Mouse (Mus musculus) liver (tissue): Measurements from ENCODE around the gene Krtap19-1.

Source experiments
- DNase-seq: peaks from one replicate; pipeline ENCODE4 v3.0.0-alpha.2; 2020; ENCODE audit warnings: mixed read lengths

Gene Krtap19-1

DNA sequence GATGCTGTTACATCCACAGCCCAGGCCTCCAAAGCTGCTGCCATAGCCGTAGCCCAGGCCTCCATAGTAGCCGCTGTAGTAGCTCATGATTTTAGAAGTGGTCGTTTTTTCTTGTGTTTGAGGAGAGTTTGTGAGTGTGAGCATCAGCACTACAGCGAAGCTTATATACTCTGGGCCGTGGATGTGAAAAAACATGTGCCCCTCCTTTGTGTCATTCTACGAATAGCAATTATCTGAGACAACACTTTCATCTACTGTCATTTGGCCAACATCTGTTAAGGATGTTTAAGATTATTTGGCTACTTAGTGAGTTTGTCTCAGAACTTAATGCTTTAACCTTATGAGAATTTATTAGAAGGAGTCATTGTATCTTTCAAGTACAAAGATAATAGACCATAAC lies at the start of gene Krtap19-1:
TSS of gene Krtap19-1 (minus strand) at position 101 of the 400 bp plus-strand sequence.
- DNase-seq = no peak

DNA sequence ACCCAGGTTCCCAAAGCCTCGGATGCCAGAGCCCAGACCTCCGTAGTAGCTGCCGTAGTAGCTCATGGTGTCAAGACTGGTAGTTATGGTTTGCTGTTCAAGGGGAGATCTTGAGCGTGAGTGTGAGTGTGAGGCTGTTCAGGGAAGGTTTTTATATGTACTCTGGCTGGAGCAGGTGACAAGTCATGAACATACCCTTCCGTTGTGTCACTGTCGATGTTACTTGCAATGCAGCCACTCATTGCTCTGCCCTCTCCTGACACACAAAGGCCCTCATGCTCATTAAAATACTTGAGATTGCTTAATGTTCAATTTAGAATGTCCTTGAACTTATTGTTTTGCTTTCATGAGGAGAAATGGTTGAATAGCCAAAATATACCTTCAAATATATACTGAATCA lies 27.1 kb upstream of the Krtap19-1 start, which contains the start of gene Krtap19-5:
TSS of gene Krtap19-5 (minus strand) at position 101 of the 400 bp plus-strand sequence.
- DNase-seq = no peak

DNA sequence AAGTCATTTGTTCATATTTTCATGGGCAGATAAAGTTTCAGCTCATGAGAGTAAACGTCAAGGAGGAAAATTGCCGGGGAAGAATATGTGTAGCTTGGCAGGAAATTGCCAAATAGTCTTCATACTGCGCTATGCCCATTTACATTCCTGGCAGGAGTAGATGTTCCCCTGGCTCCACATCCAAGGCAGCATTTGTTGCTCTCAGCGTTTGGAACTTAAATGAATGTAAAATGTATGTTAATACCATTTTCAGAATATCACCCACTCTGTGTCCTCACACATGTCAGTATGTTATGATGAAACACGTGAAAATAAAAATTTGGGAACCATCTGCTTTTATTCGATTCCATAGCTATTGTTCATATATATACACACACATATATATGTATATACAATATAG lies 17.7 kb upstream of the Krtap19-1 start:
- no peak for DNase-seq

DNA sequence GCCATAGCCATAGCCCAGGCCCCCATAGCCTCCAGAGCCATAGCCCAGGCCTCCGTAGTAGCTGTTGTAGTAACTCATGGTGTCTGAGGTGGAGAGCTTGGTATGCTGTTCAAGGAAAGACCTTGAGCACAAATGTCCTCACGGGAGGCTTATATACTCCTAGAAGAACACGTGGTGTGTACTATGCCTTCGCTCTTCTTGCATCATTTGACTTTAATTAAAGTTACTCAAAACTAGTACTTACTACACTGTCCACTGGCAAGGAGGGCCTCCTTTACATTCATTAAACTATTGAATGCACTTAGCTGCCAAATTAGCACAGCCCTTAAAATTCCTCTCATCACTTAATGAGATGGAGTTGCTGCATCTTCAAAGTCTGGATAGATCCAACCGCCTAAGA lies 15.8 kb upstream of the Krtap19-1 start, which contains the start of gene Krtap19-4:
TSS of gene Krtap19-4 (minus strand) at position 101 of the 400 bp plus-strand sequence.
- no peak for DNase-seq

DNA sequence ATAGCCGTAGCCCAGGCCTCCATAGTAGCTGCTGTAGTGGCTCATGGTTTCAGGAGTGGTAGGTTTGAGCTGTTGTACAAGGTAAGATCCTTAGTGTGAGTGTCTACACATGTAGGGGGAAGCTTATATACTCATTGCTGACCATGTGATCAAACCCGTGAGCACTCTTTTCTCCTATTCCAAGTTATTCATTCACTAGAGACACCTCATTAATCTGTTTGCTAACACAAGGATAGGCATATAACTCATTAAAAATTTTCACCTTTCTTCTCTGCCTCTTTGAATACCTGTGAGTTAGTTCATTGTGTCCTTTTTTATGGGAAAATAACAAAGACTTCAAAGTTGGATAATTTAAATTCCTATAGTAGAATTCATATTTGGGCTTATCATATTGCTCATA lies 8.7 kb upstream of the Krtap19-1 start, which contains the start of gene Krtap19-3:
TSS of gene Krtap19-3 (minus strand) at position 101 of the 400 bp plus-strand sequence.
- DNase-seq = no peak

DNA sequence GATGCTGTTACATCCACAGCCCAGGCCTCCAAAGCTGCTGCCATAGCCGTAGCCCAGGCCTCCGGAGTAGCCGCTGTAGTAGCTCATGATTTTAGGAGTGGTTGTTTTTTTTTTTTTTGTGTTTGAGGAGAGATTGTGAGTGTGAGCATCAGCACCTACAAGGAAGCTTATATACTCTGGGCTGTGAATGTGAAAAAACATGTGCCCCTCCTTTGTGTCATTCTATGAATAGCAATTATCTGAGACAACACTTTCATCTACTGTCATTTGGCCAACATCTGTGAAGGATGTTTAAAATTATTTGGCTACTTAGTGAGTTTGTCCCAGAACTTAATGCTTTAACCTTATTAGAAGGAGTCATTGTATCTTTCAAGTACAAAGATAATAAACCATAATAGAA lies 5.0 kb upstream of the Krtap19-1 start, which contains the start of gene Krtap19-2:
TSS of gene Krtap19-2 (minus strand) at position 101 of the 400 bp plus-strand sequence.
- DNase-seq = no peak

DNA sequence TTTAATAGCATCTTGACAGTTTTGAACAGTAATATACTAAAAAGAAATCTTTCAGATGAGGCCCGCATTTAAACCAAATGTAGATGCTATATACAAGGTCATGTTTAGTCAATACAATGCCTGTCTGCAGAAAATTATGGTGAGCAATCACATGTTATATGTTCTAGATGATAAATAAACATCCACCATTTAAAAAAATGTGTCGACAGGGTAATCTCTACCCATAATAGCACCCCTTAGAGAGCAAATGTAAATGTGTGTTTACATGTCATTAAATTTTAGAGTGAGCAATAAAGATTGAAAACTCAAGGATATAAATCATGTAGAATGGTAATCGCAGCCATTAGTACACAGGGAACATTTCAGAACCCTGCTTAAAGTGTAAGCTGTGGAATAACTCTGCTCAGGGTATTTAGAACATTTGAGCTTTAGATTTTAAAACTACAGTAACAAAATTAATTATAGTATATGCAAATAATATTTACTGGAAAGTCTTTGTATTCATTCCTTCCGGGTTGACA lies 4.3 kb downstream of the Krtap19-1 start:
- DNase-seq = no peak

DNA sequence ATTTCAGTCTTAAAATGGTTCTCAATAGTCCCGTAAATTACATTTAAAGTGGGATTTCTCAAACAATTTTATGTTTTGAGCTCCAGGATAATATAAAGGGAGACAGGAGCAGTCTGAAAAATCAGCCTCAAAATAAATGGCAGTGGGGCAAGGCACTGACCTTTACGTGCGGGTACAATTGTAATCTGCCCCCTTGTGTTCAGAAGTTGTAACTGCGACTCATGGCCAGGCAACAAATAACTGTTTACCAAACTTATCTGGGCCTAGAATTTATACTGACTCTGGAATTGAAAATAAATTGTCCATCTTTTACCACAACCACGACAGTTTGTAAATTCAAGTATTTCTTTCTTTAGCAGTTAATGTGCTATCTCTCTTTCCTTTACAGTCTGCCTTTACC lies 17.8 kb downstream of the Krtap19-1 start:
- DNase-seq = no peak

DNA sequence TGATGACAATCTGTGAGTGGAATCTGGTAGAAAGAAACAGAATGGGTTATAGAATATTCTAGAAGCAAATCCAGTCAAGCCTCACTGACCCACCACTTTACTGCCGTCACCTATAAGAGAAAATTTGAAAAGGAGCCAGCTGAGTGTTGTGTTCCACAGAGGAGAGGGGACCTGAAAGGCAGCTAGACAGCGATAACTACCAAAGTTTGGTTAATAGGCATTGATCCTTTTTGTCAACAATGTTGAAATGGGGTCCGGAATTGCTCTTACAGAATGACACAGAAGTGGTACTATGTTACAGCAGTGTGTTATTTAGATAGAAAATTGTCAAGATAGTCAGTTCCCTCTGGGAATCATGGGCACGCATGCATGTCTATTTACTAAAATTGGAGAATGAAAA lies 20.7 kb downstream of the Krtap19-1 start:
- no peak for DNase-seq

DNA sequence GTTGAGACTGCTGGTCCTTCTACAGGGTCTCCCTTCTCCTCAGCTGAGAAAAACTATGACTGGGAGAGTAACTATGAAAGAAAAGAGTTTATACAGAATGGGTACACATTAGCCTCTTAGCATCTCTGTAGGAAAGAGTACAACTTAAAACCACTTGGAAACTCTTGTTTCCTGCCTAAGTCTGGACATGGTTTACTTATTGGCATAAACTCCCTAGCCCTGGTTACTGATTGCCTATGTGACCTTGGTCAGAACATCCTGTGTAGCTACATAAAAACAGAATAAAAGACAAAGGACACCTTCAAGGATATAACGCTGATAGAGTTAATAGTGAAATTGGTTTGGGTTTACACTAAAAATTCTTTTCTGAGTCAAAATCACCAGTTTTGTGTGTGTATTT lies 21.8 kb downstream of the Krtap19-1 start:
- DNase-seq = no peak

DNA sequence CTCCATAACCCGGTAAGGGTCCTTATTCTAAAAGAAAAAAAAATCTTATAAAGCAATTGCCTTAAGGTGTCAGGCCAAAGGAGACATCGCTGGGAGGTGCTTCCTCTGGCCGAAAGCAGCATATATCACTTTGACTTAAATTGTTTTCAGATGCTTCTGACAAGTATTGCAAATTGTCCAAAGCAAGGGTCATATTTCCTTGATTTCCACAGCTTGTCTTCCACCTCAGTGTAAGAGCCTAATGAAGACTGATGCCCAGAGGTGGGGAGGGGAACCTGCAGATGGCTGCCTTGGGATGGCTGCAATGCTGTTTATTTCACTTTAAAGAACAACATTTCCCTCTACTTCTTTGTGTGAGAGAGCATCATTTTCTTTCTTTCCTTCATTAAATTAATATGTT lies 42.2 kb downstream of the Krtap19-1 start:
- DNase-seq = no peak

DNA sequence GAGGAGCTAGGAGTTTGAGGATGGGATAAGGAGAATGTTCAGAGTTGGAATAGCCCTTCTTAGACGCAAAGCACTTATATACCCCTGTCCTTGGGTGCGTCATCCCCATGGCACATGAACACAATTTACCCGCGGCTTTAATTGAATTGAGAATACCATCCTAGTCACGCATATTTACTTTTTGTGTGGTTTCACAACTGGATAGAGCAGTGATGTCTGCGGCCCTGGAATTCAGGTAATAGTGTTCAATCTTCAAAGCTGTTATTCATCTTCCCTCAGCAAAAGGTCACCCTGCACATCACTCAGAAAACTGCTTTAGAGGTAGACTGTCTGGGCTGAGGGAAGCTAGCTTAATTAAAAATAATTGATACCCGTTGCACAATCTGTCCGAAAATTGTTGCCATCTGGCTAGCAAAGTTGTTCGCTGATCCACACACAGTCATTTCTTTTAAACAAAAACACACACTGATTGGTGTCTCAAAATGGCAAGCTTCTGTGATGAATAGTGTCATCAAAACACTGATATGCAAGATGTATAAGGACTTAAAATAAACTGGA lies 43.0 kb downstream of the Krtap19-1 start, which contains the start of gene Krtap14:
TSS of gene Krtap14 (minus strand) at position 51 of the 558 bp plus-strand sequence.
- DNase-seq = no peak

DNA sequence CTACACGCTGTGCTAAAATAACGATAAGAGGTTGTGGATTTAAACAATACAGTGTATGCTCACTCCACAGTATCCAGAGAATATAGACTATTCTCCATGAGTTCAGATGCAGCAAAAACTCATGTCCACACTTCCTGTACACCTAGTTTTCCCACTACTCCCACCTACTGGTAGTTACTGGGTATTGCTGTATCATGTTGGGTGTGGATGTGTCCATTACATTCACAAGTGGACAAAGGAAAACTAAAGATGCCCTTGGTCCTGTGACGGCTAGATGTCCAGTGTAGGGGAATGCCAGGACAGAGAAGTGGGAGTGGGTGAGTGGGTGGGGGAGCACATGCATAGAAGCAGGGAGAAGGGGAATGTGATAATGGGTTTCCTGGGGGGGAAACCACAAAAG lies 45.5 kb downstream of the Krtap19-1 start:
- no peak for DNase-seq

DNA sequence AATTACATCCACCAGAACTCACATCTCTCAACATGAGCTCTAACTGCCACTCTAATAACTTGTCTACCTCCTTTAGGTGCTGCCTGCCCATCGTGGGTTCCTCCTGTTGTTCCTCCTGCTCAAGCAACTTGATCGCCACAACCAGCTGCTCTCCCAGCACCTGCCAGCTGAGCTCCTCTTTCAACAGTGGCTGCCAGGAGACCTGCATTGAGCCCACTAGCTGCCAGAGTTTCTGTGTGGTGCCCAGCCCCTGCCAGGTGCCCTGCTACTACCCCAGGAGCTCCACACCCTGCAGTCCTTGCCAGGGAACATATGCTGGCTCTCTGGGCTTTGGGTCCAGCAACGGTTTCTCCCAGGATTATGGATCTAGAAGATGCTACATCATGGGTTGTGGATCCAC lies 49.1 kb downstream of the Krtap19-1 start, which contains the start of gene Krtap15:
TSS of gene Krtap15 (plus strand) at position 150 of the 400 bp plus-strand sequence.
- no peak for DNase-seq
